Mouse (Mus musculus) left cerebral cortex, postnatal 14 days (tissue): ENCODE results near the gene 4931440F15Rik. TPM values are rescaled to one million over a fixed set of nuclear protein-coding genes. Genes with fewer than 3 reads are reported as not detected.

Source experiments
- DNase-seq, 2 experiments: peaks; one replicate each; pipeline ENCODE4 v3.0.0; 2021 to 2022; ENCODE audit warnings: low spot score in 2 of 2, mixed read lengths in 1 of 2
- intact Hi-C: fragments of 180-260 bp; cut with DNase I; formaldehyde crosslinking; loops from one replicate; pipeline ENCODE4 v1.15.1; 2025
- total RNA-seq, 2 experiments: library from RNA; stranded (reverse); gene quantifications; 2 replicates each; pipeline ENCODE4 v1.2.3; 2021

Gene 4931440F15Rik
- total RNA-seq, 2 experiments from 2014 or later, result 2.8 to 3.1 TPM

DNA sequence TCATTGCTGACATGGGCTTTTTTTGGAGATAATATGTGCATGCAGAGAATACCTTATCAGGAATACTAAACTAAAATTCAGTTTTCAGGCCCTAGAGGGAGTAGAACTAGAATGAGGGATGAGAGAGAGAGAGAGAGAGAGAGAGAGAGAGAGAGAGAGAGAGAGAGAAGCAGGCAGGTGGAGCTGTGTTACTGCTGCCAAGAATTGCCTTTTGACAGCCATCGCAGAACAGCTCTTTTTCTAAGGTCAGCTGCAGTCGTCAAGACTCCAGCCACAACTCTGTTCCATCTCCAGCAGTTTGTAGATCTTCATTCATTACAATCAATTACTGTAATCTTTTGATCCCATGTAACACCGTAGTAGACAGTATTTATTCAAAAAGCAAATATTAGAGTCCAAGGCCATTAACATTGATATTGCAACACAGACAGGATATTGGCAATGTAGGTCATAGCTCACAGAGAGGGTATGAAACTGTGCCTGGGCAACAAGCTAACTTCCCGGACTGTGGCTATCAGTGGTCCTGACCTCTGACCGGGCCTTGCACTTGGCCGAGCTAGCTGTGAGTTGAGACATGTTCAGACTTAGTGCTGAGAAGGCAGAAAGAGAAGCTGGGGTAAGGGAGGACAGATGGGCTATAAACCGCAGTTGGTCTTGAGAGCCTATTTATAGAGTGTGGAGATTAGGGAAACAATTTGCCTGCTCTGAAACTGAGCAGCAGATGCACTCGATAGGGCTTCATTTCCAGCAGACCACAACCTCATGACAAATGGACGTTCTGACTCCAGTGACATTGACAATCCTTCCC is 17.1 kb downstream of the 4931440F15Rik start:
- intact Hi-C loops, result no loop called here

DNA sequence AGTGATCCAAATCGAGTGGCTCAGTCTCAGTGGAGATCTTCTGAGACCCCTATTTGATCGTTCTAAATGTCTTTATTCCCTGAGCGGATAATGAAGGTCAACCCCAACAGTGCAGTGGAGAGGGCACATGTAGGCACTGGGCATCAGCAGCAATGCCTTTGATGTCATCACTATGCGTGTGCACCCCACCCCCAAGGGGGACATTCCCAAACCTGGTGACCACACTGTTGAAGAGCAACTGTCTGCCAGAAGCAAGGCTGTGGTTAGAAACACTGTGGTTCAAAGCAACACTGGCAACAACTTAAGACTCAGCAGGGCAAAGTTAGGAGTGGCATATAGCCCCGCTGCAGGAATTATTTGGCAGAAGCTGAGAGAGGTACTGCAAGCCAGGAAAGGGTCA is 18.1 kb downstream of the 4931440F15Rik start:
- intact Hi-C loops, result no loop called here
- DNase-seq, result no peak

More for the DNA sequence above, 17.1 kb downstream of the 4931440F15Rik start:
- peak in 1 of 2 experiments; percentile 49 for DNase-seq

- DNase-seq, result no peak
- intact Hi-C loops, result no loop called here
These were observed 23.7 kb downstream of the 4931440F15Rik start for GRCm38 (mm10) chr11:29801432-29802427.

- DNase-seq, result no peak
- intact Hi-C loops, result no loop called here
These were observed 25.6 kb downstream of the 4931440F15Rik start for GRCm38 (mm10) chr11:29799839-29800238.

DNA sequence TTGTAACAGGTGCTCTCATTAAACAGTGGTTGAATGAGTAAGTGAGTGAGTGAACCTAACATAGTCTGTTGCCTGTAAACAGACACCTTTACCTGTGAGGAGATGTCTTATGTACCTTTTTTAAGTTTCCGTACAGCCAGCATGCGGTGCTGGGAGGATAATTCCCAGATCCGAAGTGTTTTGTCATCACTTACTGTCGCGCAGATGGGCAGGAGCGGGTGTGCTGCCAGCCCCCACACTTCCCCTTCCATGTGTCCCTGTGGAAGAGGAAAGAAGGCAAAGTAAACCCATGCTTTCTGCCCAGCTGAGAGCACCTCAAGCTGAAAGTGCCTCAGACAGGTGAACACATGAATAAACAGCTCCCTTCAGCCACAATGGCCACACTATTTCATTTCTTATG is 30.4 kb downstream of the 4931440F15Rik start:
- intact Hi-C loops, result no loop called here

DNA sequence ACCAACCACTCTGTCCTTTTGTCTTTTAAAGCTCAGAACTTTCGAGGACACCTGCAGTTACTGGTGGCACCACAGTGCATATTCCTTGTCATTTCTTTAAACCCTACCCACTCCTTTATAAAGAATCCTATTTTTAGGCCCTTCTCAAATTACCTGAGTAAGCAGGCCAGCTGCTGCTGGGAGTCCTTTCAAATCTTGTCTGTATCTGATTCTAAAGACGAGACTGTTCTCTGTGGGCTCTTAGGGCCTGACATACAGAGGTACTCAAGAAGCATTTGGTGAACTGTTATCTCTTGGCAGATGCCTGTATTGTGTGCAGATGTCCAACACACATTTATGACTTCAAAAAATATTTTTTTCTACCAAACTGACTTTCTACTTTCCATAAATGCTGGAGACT is 31.0 kb downstream of the 4931440F15Rik start:
- DNase-seq, result peak in 1 of 2 experiments; percentile 31
- intact Hi-C loops, result no loop called here

More for the DNA sequence above, 30.4 kb downstream of the 4931440F15Rik start:
- peak; percentile 66 for DNase-seq

DNA sequence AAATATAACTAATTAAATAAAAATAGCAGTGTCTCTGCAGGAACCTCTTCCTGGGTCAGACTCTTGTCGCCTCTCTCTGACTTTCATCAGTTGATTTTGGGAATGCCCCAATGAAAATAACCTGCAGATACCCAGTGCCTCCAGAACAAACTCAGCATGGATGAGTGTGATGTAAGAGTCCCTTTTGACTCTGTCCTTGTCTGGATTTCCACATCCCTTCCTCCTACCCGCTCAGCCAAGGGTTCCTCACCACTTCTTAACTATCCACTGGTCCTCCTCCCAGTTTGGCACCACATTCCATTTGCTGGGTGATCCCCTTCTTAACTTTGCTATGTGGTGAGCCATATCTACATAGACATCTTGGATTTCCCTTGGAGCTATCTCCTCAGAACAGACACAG is 34.7 kb downstream of the 4931440F15Rik start:
- DNase-seq, result no peak
- intact Hi-C loops, result no loop called here

GRCm38 (mm10) chr11:29788921-29789638 is 36.4 kb downstream of the 4931440F15Rik start:
- peak; percentile 88 to 95 for DNase-seq
- intact Hi-C loops, result loop anchor here (1.0 kb wide), 1 partner anchor 23 kb away; no protein-coding TSS in a partner anchor

DNA sequence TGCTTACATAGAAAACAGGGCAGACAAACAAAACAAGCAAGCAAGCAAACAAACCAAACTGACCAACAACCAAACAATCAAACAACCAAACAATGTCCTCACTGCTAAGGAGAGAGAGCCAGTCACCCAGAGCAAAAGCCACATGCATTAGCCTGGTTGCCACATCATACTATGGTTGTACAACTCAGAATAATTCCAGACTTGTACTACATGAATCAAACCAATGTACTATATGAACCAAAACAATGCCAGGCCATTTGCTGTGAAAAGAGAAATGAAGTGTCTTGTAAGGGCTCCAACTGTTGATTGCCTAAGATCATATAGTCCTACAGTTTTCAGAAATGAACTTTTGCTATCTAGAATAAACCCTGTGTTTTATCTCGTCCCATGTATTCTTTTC is 37.0 kb downstream of the 4931440F15Rik start:
- no peak for DNase-seq
- intact Hi-C loops, result no loop called here

GRCm38 (mm10) chr11:29787473-29787872 is 38.0 kb downstream of the 4931440F15Rik start:
- intact Hi-C loops, result no loop called here
- DNase-seq, result no peak

- no peak for DNase-seq
- intact Hi-C loops, result no loop called here
These were observed 38.8 kb downstream of the 4931440F15Rik start for GRCm38 (mm10) chr11:29786583-29787219.

GRCm38 (mm10) chr11:29779409-29780026 is 46.0 kb downstream of the 4931440F15Rik start:
- intact Hi-C loops, result no loop called here
- no peak for DNase-seq

GRCm38 (mm10) chr11:29778936-29779335 is 46.5 kb downstream of the 4931440F15Rik start:
- intact Hi-C loops, result no loop called here
- no peak for DNase-seq

GRCm38 (mm10) chr11:29777964-29778363 is 47.5 kb downstream of the 4931440F15Rik start:
- intact Hi-C loops, result no loop called here

GRCm38 (mm10) chr11:29774760-29775159 is 50.7 kb downstream of the 4931440F15Rik start:
- intact Hi-C loops, result no loop called here
- DNase-seq, result no peak

More at GRCm38 (mm10) chr11:29777964-29778363, 47.5 kb downstream of the 4931440F15Rik start:
- peak; percentile 76 to 82 for DNase-seq

- intact Hi-C loops, result no loop called here
- no peak for DNase-seq
These were observed 51.2 kb downstream of the 4931440F15Rik start for GRCm38 (mm10) chr11:29774296-29774695.
